Mouse (Mus musculus) brain, embryonic 18.5 days (tissue): ENCODE results near the gene Gpr18.
"Not testable (repeated sequence)": the region's sequence is repeated elsewhere in the genome, so short reads cannot be mapped to it uniquely, and the experiment has no call there.

Experiments used
- DNase-seq: peaks from one replicate; pipeline ENCODE4 v3.0.0-alpha.2; 2012; ENCODE audit warnings: low read depth, low spot score

Gene Gpr18

GRCm38 (mm10) chr14:121884150-121884797, 31.3 kb downstream of the Gpr18 start:
- no peak for DNase-seq

- no peak for DNase-seq
These were observed 34.4 kb downstream of the Gpr18 start for GRCm38 (mm10) chr14:121881211-121881610.

DNA sequence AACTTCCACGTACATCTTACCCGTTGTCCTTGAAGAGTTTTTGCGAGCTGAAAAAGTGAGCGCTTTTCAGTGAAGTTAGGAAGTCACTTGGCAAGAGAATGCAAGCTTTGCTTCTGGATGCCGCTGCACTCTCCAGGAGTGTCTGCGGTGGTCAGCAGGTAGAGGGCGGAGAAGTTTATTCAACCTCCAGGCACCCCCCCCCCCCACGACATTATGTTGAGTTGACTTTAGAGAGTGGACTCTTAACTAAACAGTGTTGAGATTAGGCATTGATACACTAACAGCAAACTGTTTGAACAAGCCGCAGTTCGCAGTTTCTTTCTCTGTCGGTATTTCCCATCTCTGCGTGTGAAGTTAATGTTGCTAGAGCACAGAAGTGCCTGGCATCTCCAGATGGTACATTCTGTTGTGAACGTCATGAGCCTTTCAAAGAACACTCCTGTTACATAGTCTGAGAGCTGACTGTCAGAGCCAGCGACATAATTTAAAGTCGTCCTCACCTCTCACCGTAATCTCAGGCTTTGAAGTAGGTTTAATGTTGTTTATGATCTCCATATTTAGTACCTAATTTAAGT, 36.2 kb downstream of the Gpr18 start:
- no peak for DNase-seq

DNA sequence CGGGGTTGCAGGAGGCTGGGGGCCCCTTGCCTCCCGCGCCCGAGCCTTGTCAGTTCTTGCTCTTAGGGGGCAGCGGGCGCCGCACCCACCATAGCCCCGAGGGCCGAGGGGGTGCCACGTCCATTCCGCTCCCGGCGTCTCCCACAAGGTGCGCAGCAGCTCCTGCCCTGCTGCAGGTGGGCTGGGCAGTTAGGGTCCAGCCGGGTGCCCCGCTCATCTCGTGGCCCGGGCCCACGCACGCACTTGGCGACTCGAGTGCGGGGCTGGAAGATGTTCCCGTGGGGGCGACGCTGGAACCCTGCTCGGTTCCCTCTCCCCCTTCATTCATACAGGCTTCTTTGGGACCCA, 36.7 kb downstream of the Gpr18 start:
- DNase-seq, result no peak

GRCm38 (mm10) chr14:121878176-121878858, 37.3 kb downstream of the Gpr18 start, which contains the start of gene Ubac2:
Gene Ubac2 (plus strand): TSS chr14:121878620.
- DNase-seq, result peak; percentile 95

DNA sequence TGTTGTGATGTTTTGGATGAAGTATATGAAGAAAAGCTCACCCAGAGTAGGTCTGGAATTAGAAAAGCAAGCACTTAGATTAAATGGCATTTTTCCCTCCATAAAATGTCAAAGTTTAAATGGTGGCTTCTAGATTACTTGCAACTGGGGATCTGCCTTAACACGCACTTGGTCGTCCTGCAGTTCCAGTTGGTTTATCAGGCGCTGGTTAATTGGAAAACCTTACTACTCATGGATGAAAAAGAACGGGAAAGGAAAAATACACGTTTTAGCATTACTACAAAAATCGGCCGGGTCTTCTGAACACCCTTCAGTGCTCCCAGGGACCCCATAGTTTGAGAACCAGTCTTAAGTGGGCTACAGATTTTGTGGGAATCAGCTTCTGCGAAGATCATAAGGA, 37.9 kb downstream of the Gpr18 start:
- DNase-seq, result no peak

GRCm38 (mm10) chr14:121876860-121877259, 38.7 kb downstream of the Gpr18 start:
- DNase-seq, result no peak

DNA sequence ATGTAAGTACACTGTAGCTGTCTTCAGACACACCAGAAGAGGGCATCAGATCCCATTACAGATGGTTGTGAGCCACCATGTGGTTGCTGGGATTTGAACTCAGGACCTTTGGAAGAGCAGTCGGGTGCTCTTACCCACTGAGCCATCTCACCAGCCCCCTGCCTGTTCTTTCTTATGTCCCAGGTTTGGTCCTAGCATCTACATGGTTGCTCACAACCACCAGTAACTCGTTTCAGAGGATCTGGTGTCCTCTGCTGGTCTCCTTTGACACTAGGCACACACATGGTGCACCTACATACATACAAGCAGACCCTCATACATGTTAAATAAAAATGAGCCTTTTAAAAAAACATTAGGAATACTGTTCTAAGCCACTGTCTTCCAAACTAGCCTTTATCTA, 39.4 kb downstream of the Gpr18 start:
- not testable (repeated sequence) for DNase-seq

DNA sequence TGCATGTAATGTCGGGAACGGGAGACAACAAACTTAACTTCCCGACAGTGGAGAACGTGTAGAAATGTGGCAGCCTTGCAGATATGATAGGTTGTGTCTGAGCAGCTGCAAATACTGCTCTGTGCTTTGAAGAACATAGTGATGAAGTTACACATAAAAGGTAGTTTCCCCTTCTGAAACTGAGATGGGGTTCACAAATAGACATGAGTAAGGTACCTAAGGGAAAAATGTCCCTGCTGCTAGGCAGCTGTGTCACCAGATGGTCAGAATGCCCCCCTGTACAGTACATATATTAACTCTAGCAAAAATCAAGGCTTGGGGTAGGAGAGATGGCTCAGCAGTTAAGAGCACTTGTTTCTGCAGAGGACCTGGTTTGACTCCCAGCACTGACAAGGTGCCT, 41.9 kb downstream of the Gpr18 start:
- no peak for DNase-seq

DNA sequence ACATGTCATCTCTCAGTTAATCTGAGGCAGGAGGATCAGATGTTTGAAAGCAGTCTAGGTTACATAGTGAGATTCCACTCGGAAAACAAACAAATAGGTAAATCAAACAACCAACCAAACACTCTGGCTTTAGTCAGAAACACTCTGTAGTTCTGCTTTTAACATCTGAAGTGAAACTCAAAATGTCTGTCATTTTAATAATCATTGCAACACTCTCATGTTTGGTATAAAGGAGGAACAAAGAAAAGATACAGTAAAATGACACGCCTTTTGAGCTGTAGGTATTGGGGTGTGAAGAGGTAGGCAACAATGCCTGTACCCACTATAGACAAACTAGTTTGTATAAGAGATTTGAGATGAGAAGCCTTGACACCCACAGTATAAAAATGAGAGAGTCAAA, 42.4 kb downstream of the Gpr18 start:
- no peak for DNase-seq

GRCm38 (mm10) chr14:121872760-121873159, 42.8 kb downstream of the Gpr18 start:
- no peak for DNase-seq

DNA sequence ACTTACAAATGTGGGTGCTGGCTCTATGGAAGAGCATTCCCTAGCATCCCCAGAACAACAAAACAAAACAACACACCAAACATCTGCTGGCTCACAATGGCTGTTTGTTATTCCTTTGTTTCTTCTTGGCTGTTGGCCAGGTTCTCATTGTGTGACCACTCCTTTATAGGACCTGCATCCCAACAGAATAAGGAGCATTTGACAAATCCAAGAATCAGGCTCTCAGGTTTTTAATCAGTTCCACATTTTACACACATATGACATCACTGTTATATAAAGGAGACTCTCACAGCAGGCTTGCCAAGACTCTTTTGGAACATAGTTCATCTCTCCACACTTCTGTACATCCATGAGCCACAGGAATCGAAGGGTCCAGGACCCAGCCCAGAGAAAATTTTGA, 46.5 kb downstream of the Gpr18 start:
- no peak for DNase-seq

GRCm38 (mm10) chr14:121866574-121866973, 49.0 kb downstream of the Gpr18 start:
- DNase-seq, result no peak

GRCm38 (mm10) chr14:121865162-121865561, 50.4 kb downstream of the Gpr18 start:
- not testable (repeated sequence) for DNase-seq
